Mouse (Mus musculus) kidney, adult 8-10 months (tissue): ENCODE measurements around the gene Ccdc102a.
A peak's percentile ranks its signal among the peaks of the same experiment; 100 is the strongest.

Experiments
- DNase-seq, 2 experiments: peaks; one replicate each; pipeline ENCODE4 v3.0.0; 2022

The Ccdc102a gene

DNA sequence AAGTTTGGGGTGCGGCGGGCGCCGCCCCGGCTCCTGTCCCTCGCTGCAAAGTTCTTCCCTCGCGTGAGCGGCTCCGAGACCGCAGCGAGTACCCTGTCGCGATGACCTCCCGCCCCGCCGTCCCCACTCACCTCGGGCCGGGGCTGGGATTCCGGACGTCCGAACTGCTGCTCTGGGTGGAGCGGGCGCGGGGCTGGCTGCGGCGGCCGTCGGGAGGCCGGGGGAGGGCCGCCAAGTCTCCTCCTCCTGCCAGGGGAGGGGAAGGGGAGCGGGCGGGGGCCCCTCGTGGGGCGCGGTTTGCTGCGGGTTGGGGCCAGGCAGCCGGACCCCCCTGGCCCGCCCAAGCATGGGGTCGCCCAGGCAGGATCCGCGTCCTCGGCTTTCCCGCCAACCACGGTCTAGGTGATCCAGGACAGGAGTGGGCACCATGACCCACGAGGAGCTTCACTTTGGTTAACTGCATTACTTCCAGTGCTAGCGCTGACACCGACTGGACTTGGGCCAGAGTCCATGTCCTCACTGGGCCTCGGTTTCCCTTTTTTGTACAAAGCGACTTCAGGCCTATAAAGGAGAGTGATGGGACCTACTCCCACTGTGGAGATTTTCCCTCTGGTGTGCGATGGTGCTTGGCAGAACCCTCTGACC lies at the start of gene Ccdc102a:
TSS of gene Ccdc102a (minus strand) at position 248 of the 645 bp plus-strand sequence.
- peak in 1 of 2 experiments; percentile 26 for DNase-seq

GRCm38 (mm10) chr8:94967554-94967953 lies 49.7 kb upstream of the Ccdc102a start:
- peak; percentile 85 for DNase-seq

DNA sequence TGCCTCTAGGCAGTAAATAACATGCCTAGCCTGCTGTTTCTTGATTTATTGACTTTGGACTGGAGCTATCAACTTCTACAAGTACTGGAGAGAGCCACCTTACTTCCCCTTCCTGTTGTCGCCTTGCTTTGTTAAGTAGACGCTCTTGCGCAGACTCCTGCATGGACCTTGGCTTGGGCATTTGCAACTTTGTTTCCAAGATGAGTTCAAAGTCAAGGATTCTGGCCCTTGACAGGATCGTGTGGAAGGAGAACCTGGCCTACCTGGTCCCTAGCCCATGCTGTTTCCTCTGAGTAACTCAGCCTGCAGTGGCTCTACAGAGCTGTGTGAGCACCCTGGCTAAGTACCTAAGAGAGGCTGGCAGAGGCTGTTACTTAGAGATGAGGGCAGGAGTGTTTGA lies 49.2 kb upstream of the Ccdc102a start:
- DNase-seq = peak; percentile 60 to 77

DNA sequence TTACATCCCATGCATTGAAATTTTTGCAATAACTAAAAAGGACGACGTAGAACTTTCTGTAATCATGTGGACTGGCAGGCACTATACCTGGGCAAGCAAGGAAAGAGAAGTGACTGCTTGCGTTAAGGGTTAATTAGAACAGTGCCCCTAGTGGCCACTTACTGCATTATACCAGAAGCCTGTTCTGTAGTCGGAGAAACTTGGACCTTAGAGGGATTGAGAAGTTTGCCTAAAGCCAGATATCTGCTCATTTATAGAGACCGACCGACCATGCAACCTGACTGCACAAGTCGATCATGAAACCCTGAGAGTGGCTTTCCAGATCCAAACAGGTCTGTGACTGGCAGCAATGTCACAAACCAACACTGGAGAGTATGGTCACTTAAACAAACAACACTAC lies 48.7 kb upstream of the Ccdc102a start:
- DNase-seq = peak in 1 of 2 experiments; percentile 64

DNA sequence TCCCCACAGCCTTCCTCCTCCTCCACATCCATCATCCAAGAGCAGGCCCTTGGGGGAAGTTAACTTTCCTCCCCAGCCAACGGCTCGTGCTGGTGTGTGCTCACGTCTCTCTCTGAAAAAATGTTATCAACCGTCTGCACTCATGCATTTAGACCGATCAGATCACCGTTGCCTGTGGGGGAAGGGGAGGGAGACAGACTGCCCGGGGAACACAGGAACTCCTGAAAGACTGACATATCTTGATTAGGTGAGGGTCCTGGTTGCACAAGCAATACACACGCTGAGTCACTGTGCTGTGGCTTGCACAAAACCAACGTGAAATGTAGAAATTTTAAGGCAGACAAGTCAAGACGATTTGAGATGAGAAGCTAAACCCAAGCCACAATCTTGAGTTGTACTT lies 46.9 kb upstream of the Ccdc102a start:
- no peak for DNase-seq

DNA sequence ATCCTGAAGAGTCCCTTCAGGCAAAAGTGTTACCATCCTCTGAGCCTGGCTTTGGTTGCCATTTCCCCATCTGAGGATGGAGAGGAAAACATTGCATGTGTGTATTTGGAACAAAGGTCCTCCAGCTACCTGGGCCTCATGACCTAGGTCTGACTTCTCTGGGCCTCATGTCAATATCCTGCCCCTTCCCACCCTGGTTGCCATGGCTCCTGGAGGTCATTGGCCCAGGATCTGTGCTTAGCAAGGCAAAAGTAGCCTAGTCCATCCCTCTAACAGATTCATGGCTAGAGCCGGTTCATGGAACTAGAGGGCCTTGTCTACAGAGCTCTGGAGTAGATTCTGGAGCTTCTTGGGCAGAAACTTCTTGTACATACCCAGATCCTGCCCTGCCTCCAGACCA lies 44.3 kb upstream of the Ccdc102a start:
- DNase-seq = peak; percentile 44 to 67

DNA sequence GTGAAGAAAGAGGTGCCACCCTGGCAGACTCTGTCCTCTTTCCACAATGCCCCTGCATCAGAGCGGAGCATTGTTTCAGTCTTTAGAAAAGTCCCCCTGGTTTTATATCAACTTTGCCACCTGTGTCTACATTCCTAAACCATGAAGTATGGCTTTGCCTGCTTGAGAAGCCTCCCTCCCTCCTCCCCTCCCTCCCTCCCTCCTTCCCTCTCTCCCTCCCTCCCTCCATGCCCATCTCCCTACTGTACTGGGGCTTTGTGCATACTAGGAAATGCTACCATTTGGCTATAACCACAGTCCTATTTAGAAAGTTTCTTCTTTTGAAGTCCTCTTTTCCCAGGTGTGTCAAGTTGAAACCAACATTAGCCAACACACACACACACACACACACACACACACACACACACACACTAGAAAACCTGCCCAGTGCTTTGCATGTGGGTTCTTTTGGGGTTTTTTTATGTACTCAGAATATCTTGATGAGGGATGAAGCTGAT lies 38.2 kb upstream of the Ccdc102a start:
- no peak for DNase-seq

GRCm38 (mm10) chr8:94954921-94955758 lies 37.2 kb upstream of the Ccdc102a start:
- DNase-seq = peak in 1 of 2 experiments; percentile 57

GRCm38 (mm10) chr8:94954368-94954737 lies 36.5 kb upstream of the Ccdc102a start:
- no peak for DNase-seq

DNA sequence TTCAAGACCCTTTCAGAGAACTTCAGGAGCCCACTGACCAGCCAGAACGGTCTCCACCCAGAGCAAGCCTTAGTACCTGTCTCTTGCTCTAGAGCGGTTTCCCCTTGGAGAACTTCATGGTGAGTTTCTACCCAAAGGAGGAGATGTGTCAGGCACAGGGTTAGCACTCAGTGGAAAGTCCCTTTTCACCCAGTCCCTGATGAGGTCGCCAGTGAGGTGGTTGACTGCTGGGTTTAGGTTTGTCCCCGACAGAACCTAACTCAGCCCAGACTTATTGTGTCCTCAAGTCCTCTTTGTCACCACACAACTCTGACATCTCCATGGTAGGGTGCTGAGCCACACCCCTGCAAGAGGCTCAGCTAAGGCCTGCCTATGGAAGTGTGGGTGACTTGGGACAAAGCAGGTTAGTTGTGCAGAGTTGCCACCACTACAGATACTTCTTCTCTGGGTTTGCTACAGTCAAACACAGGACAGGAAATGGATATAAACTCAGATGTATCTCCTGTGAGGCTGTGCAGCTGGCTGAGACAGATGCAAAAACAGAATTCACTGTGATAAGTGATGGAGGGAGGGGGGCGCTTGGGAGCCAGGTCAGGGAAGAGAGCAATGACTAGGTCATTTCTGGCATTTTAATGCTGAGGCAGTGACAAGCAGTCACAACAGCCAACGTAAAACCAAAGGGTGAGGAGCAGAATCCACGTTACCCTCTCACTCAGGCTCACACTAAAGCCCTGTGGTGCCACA lies 35.9 kb upstream of the Ccdc102a start:
- no peak for DNase-seq

GRCm38 (mm10) chr8:94952086-94952485 lies 34.2 kb upstream of the Ccdc102a start:
- no peak for DNase-seq

DNA sequence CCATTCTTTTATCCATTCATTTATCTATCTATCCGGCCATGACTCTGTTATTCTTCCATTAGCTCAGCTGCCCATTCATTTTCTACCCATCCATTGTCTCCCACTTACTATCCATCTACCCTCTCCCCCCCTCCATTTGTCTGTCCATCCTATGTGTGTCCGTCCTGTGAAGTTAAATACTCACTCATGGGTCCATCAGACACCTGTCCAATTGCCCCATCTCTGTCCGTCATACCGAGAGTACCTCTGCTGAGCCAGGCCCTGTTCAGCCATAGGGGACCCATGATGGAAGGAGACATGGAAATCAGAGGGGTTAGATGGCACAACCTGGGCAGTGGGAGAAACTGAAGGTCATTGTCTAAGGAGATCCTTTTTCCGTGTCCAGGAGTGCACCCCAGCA lies 32.6 kb upstream of the Ccdc102a start:
- no peak for DNase-seq

GRCm38 (mm10) chr8:94950046-94950445 lies 32.1 kb upstream of the Ccdc102a start:
- peak; percentile 74 to 83 for DNase-seq

- no peak for DNase-seq
These were observed 31.1 kb upstream of the Ccdc102a start for GRCm38 (mm10) chr8:94949010-94949409.

DNA sequence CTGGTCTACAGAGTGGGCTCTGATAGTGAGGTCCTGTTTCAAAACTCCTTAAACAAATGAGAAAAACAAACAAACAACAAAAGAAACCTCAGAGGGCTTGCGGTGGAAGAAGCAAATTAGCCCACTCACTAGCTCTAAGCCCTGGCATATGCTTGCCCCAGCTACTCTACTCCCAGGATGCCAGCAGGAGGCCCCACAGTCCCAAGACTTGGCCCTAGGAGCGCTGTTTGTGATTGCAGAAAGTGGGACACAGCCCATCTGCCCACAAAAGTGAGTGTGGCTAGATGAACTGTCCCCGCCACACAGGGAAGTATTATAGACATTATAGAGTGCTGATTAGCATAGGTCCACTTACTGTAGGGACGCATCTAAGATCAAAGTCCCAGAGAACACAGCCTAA lies 30.5 kb upstream of the Ccdc102a start:
- DNase-seq = no peak

GRCm38 (mm10) chr8:94945185-94945584 lies 27.3 kb upstream of the Ccdc102a start:
- no peak for DNase-seq

DNA sequence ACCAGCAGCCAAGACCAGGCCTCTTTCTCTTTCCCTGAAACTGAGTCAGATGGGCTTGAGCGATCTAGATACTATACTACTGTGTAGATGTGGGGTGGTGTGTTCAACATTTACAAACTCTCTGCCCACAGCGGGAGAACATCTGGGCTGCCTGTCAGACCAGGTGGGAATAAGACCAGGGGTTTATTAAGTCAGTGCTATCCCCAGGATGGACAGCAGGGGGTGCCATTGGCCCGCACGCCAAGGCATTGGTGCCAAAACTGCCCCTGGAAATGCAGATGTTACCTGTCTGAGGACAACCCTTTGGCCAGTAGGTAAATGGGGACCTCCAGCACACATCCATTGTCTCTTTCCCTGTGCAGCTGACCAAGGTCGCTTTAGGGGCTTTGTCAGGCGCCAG lies 24.7 kb upstream of the Ccdc102a start:
- DNase-seq = peak; percentile 45 to 79

DNA sequence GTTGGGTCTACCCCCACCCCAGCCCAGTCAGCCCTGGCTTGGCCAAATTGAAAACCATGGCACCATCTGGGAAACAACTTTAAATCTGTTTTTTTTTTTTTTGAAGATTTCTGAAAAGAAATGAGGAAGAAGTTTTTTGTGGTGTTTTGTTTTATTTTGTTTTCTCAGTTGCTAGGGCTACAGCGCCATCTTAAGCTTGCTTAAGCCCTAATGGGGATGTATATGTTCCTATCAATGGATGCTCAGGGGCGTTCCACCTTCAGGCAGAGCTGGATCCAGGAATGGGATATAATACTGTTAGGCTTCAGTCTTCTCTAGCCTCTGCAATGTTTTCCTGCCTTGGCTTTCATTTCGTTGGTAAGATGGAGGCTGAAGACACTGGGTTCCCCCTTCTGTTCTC lies 17.3 kb upstream of the Ccdc102a start:
- DNase-seq = no peak

DNA sequence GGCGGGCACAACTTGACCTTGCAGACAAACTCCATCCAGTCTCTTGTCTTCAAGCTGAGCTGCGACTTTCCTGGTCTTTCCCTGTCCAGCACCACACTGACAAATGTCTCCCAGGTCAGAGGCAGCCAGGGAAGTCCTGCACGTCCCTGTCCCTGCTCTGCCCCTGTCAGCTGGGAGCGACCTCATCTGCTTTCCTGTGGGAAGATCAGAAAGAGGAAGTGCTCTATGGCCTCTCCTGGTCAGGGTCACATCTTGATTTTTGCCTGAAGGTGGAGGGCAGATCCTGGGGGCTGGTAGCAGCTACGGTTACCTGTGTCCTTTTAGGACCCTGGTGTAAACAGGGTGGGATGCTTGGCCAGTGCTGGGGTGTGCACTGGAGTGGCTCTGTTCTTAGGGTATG lies 16.0 kb upstream of the Ccdc102a start:
- DNase-seq = no peak

DNA sequence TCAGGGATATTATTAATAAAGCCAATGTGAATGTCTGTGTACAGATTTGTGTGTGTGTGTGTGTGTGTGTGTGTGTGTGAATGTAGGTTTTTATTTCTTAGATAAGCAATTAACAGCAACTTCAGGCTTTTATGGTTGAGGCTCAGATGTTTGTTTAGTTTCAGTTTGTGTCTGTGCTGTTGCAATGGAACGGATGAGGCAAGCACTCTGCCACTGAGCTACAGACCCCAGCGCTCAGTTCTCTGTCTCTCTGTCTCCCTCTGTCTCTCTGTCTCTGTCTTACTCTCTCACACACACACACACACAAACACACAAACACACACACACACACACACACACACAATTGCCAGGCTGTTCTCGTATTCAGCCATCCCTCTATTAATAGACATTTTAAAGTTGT lies 10.3 kb upstream of the Ccdc102a start:
- no peak for DNase-seq

DNA sequence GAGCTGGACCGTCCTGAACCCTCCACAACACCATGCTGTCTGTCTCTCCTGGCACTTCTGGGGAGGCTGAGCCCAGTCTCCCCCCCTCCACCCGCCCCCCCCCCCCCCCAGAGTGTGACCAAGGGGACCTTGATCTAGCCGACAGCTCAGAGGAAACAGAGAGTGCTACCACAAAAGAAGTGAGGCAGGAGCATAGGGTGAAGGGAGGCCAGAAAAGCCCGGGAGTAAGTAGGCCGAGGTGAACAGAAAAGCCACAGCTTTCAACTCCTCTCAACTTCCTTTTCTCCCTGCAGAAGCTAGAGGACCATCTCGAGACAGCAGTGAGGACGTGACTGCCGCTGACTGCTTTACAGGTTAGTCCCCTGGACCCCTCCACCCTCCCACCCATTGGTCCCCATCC lies 5.5 kb upstream of the Ccdc102a start, which contains the start of gene Adgrg5:
TSS of gene Adgrg5 (plus strand) at position 290 of the 400 bp plus-strand sequence.
- DNase-seq = no peak

GRCm38 (mm10) chr8:94922602-94923001 lies 4.7 kb upstream of the Ccdc102a start:
- DNase-seq = no peak

DNA sequence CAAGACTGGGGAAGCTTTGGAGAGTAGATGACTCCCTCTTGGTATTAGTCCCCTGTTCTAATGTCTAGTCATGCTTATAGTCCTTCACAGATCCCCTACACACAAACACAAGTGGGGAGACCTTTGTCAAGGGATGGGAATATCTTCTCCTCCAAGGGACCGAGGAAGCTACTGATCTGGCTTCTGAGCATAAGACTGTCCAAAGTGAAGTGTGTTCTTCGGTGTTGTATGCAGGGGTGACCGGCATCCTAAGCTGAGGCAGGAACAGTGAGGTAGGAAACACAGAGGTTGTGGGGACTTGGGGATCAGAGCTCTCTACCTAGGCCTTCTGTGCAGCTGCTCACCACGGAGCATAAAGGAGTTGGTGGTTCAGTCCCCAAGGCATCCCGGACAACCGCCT lies 4.3 kb upstream of the Ccdc102a start:
- DNase-seq = no peak
